Mouse (Mus musculus): Measurements from ENCODE around the gene Lgals2.
A peak's percentile ranks its signal among the peaks of the same experiment; 100 is the strongest.

Gene Lgals2

DNA sequence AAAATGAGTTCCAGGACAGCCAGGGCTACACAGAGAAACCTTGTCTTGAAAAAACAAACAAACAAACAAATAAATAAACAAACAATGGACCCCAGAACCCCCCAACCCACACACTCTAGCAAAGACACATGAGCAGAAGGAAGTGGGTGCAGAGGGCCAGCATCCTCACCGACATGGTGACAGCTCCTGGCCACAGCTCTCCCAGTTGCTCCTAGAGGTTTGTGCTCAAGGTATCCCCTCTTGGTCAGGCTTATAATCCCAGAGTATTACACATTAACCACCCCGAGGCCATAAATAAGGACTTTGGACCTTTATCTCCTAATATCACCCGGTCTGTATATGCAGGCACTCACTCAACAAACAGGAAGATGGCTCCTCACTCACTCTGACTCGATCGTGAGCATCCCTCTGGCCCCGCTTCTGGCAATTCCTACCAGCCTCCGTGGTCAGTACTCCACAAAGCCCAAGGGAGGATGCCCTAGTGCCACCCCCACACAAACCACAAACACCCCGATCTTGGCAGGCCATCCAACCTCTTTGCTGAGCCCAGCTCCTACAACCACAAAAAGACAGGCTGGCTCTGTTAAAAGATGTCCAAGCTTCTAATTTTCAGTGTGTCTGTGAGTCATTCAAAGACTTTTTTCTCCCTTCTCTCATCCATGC, at the start of gene Lgals2:
Gene Lgals2 (minus strand): TSS at position 227 of the 663 bp plus-strand sequence.
- no peak for DNase-seq

DNA sequence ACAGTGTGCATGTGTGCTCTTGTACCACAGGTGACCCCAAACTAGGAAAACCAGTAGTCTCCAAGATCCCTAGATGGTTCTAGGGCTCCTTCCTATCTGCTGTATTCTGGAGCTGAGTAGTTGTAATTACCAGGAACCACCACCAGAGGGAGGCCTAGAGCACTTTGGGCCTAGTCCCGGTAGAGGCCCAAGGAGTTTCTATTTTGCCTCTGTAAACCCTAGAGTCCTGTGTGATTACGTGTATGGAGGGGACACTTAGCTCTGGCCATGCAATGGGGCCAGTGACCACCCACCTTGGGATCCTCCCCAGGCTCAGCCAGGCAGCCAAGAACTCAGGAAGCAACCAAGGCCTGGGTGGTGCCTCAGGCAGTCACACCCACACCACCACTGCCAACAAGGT, 47.9 kb upstream of the Lgals2 start:
- DNase-seq = peak; percentile 85 to 92

DNA sequence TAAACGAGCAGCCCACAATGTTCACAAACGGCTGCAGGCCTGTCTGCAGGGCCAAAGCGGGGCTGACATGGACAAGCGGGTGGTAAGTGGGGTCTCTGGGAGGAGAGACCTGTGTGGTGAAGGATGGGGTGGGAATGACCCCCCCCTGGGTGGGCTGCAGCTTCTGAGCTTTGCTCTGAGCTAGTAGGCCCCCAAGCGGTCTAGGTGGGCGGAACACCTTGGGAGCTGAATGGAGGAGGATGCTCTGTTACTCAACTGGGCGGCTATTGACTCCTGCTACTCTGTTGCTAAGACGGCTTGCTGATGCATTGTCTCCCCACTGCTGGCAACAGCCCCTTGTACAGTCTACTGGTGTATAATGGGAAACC, 46.1 kb upstream of the Lgals2 start:
- no peak for DNase-seq

GRCm38 (mm10) chr15:78900585-78901421, 45.5 kb upstream of the Lgals2 start:
- no peak for DNase-seq

GRCm38 (mm10) chr15:78899740-78900584, 44.6 kb upstream of the Lgals2 start, which contains the start of gene Sh3bp1:
Gene Sh3bp1 (plus strand): TSS chr15:78899768.
- peak; percentile 62 to 84 for DNase-seq

GRCm38 (mm10) chr15:78899409-78899739, 44.0 kb upstream of the Lgals2 start, which contains the start of gene Gm49510:
Gene Gm49510 (plus strand): TSS chr15:78899667.
- DNase-seq = peak in 1 of 2 experiments; percentile 37

DNA sequence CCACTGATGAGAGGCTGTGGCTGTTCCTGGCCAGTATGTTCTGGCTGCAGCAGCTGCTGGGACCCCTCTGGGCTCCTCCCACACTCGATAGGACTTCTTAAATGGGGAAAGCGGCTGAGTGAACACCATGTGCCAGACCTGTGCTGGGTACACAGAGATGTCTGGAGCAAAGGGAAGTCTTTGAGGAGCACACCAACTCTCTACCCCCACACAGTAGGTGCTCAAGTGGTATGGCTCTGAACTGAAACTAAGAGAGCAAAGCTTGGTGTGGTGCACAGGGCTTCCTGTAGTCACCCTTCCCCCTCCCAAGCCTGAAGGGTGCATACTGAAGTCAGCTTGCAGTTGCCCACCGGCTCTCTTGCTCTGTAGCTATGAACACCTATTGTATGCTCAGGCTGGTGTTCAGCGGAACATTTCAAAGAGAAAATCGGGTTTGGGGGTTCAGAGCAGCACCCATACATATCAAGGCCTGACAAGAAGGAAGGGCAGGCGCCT, 43.2 kb upstream of the Lgals2 start:
- no peak for DNase-seq

GRCm38 (mm10) chr15:78897488-78897887, 42.2 kb upstream of the Lgals2 start:
- peak; percentile 40 to 48 for DNase-seq

DNA sequence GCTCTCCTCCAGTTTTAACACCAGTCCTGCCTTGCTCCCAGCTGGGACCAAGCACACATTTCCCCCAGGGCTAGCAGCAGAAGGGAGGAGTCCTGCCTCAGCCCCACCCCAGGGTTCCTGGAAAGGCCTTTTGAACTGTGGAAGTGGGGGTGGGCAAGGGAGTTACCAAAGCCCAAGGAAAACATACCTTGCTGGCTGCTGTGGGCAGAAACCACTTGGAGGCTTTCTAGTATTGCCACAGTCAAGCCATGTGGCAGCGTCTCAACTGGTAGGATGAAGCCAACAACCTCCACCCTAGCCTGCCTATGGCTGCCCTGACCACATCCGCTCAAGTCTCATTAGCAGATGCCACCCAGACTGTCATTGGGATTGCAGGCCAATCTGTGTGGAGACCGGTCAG, 40.8 kb upstream of the Lgals2 start:
- no peak for DNase-seq

- no peak for DNase-seq
These were observed 40.4 kb upstream of the Lgals2 start for GRCm38 (mm10) chr15:78895741-78896140.

- no peak for DNase-seq
These were observed 39.4 kb upstream of the Lgals2 start for GRCm38 (mm10) chr15:78894726-78895125.

- DNase-seq = no peak
These were observed 37.1 kb upstream of the Lgals2 start for GRCm38 (mm10) chr15:78892440-78892839.

GRCm38 (mm10) chr15:78889401-78889853, 34.1 kb upstream of the Lgals2 start:
- no peak for DNase-seq

- DNase-seq = no peak
These were observed 26.5 kb upstream of the Lgals2 start for GRCm38 (mm10) chr15:78881828-78882227.

DNA sequence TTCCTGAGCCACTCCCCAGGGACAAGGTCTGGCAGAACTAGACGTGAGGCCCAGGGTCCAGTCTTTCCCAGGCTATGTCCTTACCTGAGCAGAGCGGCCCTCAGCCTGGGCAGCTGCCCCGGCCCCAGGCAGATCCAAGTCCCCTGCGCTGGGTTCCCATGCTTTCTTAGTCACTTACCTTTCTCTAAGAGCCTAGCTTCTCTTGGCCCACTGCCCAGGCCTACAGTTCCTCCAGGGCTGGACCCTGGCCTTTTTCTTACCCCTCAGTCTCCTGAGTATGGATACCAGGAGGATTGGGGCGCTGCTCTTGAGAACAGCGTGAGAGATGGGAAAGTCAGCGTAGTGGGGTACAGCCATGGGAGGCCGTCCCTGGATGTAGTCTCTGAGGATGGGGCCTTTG, 25.1 kb upstream of the Lgals2 start:
- peak; percentile 55 to 70 for DNase-seq

GRCm38 (mm10) chr15:78878792-78879516, 23.6 kb upstream of the Lgals2 start:
- DNase-seq = peak in 1 of 2 experiments; percentile 39

GRCm38 (mm10) chr15:78877810-78878390, 22.6 kb upstream of the Lgals2 start:
- DNase-seq = peak; percentile 30 to 56

DNA sequence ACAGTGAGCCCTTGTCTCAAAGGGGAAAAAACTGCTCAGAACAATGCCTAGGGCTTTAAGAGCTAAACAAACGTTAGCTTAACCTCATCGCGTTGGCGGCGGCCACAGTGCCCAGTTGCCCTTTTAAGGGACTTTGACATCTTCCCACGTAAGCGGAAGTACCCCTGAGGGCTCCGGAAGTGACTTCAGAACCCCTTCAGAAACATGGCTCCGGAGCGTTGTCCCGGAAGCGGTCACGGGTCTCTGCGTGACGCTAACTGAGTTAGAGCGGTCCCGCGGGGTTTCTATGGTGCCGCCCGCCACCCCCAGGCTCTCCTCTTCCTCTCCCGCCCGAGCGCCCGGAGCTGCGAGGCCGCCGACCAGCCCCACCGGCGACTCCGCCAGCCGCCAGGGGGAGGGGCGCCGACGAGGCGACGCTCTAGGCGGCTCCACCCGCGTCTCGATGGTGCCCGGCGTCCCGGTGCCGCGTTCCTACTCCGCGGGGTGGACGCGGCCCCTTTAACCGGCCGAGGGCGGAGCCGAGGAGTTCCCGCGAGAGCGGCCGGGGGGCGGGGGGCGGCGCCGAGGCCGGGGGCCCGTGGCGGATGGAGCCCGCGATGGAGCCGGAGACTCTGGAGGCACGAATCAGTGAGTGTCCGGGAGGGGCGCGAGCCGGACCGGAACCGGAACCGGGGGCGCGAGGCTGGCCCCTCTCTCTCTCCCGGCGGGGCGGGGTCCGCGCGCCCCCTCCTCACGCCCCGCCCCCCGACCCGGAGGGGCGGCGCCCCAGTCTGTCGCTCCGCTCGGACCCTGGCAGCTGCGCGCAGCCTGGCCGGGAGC, 21.9 kb upstream of the Lgals2 start, which contains the start of gene Gga1:
Gene Gga1 (plus strand): TSS at position 200 of the 819 bp plus-strand sequence.
- DNase-seq = peak; percentile 95 to 97

DNA sequence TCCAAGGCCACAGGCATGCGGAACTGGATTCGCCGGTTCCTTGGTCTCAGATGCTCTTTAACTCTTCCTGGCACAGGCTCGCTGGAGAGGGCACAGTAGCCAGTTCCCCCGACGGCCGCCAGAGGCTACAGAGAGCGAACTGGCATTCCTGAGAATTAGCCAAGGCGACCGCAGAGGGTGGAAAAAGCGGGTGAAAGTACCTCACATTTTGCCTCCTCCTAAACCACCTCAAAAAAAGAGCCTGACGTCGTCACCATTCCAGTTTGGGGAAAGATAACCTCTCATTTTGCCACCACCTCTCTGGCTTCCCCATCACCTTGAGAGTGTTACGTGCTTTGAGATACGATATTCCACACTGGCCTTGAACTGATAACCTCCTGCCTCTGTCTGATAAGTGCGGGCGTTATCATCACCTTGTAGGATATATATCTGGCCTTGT, 20.9 kb upstream of the Lgals2 start:
- peak; percentile 92 to 93 for DNase-seq

- DNase-seq = no peak
These were observed 20.2 kb upstream of the Lgals2 start for GRCm38 (mm10) chr15:78875537-78875936.

DNA sequence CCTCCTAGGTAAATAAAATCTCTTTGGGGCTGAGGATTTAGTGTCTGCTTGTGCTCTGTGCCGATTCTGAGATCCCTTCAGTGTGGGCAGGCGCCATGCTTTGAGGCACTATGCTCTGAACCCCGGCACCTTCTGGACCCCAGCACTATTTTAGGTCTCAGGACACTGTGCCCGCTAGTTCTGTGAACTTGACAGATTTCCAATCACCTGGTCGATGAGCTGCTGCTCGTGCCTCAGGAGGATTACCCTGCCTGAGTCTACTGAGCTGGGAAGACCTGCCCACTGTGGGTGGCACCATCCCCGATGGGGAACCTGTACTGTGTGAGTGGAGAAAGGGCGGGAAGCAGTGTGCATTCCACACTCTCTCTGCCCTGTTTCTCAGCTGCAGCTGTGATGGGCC, 19.7 kb upstream of the Lgals2 start:
- no peak for DNase-seq

Data from kidney, postnatal 36 days (tissue).